Mouse (Mus musculus): ENCODE data around the gene Zfp282. TPM values are rescaled to one million over a fixed set of nuclear protein-coding genes. Genes with fewer than 3 reads are reported as not detected.
A peak's percentile ranks its signal among the peaks of the same experiment; 100 is the strongest.

Gene Zfp282
- polyA plus RNA-seq, 1 experiment from 2014 or later = 19.8 TPM

DNA sequence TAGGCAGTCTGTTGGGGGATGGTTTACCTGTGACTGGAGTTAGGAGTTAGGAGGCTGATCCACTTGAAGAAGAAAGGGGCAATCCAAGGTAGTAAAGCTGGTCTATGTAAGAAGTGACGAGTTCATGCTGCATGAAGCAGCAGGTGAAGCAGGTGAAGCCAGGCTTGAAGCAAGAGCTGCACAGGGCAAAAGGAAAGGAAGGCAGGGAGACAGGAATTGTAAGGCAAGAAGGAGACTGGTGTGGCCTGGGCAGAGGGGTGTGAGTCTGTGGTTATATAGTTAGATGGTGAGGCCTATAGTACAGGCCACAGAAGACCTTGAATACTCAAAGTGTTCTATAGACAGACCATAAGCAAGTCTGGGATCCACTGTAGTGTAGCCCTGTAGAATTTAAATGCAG, 32.0 kb downstream of the Zfp282 start:
- peaks cover 8% of the 10 kb centered on the region for H3K4me1 ChIP-seq (replicated peaks)
- peaks cover 16% of the 10 kb centered on the region for H3K27me3 ChIP-seq (ENCODE audit: insufficient read depth, poor library complexity, severe bottlenecking)
- DNase-seq (ENCODE audit: low spot score) = no peak
- H3K4me3 ChIP-seq = no peak overlapping the region
- WGBS = 91% methylated on average over 1 of the region's 1 CpGs
- peaks cover 48% of the 10 kb centered on the region for H3K36me3 ChIP-seq
- H3K27ac ChIP-seq = no peak overlapping the region
- no peaks in the 10 kb centered on the region for H3K9me3 ChIP-seq

DNA sequence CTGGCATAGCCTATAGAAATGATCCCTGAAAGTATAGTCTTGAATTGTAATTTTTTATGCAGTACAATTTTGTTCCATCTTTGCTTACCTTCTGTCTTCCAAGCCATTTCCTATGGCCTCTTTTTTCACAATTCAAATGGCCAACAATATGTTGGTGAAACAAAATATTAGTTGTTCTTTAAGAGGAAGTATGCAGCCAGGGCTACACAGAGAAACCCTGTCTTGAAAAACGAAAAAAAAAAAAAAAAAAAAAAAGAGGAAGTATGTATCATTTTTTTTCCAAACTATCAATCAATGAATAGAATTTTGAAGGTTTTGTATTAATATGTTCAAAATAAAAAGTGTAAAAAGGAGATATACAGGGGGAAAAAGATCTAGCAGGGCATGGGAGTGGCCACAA, 34.6 kb downstream of the Zfp282 start:
- 65% methylated on average over 1 of the region's 1 CpGs for WGBS
- H3K9me3 ChIP-seq = no peaks in the 10 kb centered on the region

DNA sequence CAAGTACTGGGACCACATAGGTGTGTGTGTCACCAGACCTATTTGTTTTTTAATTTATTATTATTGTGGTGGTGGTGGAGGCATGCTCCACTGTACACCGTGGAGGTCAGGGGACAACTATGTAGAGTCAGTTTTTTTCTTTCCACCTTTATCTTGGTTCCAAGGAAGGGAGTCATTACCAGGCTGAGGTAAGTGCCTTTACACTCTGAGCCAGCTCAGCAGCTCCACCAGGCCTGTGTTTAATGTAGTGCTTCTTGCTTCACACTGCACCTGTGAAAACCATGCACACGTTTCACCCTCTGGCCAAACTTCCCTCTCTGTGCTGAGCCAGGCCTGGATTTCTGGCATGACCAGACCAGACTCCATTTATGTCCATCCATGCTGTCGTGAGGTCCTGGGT, 36.0 kb downstream of the Zfp282 start:
- Histone ChIP-seq H3K4me1 (replicated peaks) (no peaks in the 10 kb centered on the region), H3K9me3 (no peaks in the 10 kb centered on the region), H3K4me3 (no peak overlapping the region), H3K36me3 (peaks cover 8% of the 10 kb centered on the region), H3K27ac (no peak overlapping the region), H3K27me3 (ENCODE audit: insufficient read depth, poor library complexity, severe bottlenecking) (no peaks in the 10 kb centered on the region)
- DNase-seq (ENCODE audit: low spot score) = no peak
- 68% methylated on average over 3 of the region's 3 CpGs for WGBS

More for the DNA sequence above, 34.6 kb downstream of the Zfp282 start:
- peaks cover 22% of the 10 kb centered on the region for H3K36me3 ChIP-seq
- H3K4me1 ChIP-seq (replicated peaks) = no peaks in the 10 kb centered on the region
- H3K27me3 ChIP-seq (ENCODE audit: insufficient read depth, poor library complexity, severe bottlenecking) = no peaks in the 10 kb centered on the region
- no peak overlapping the region for H3K27ac ChIP-seq
- H3K4me3 ChIP-seq = no peak overlapping the region
- no peak for DNase-seq (ENCODE audit: low spot score)

DNA sequence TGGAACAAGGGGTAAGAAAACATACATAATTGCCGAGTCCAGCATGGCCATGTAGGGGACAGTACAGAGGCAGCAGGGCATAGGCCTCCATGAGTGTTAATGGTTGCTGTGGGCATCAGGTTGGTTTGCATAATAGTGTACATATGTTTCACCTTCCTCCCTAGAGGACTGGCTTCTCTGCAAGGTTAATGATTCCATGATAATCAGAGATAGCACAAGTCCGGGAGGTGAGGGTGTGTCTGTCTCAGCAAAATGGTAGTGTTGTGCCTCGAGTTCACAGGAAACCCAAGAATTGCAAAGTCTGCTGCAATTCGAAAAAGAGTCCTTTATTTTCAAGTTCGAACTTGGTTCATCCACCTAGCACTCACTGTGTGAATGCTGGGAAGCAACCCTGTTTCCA, 40.0 kb downstream of the Zfp282 start:
- Histone ChIP-seq H3K27me3 (ENCODE audit: insufficient read depth, poor library complexity, severe bottlenecking) (no peaks in the 10 kb centered on the region), H3K36me3 (no peaks in the 10 kb centered on the region), H3K4me3 (no peak overlapping the region), H3K9me3 (no peaks in the 10 kb centered on the region), H3K27ac (no peak overlapping the region), H3K4me1 (replicated peaks) (peaks cover 9% of the 10 kb centered on the region)
- WGBS = 81% methylated on average over 5 of the region's 5 CpGs
- DNase-seq (ENCODE audit: low spot score) = no peak

DNA sequence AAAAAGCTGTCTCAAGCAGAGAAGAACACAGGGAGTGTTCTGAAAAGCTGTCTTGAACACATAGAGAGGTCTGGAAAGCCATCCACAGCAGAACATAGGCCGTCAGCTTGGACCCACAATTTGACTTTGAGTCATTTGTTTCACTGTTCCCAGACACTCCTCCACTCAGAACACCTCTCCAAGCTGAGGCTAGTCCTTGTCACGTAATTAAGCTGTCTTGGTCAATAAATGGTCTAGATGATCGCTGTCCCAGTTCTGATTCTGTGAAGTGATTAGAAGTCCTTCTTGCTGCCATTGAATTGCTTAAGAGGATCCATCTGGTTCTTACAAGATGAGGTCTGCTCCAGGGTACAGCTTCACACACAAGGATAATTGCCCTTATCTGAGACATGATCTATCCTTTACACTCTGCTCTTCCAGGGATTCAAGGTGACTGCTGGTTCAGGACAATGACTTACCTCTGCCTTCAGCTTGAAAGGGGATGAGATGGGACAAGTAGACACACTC, 41.8 kb downstream of the Zfp282 start:
- no peak overlapping the region for H3K4me3 ChIP-seq
- 0 out of 2 replicates have a peak, but pooled peaks cover 2% of the 10 kb centered on the region for H3K36me3 ChIP-seq
- H3K9me3 ChIP-seq = no peaks in the 10 kb centered on the region
- WGBS = 82% methylated on average over 3 of the region's 3 CpGs
- no peak overlapping the region for H3K27ac ChIP-seq
- no peaks in the 10 kb centered on the region for H3K27me3 ChIP-seq (ENCODE audit: insufficient read depth, poor library complexity, severe bottlenecking)
- no peak for DNase-seq (ENCODE audit: low spot score)
- peaks cover 11% of the 10 kb centered on the region for H3K4me1 ChIP-seq (replicated peaks)

DNA sequence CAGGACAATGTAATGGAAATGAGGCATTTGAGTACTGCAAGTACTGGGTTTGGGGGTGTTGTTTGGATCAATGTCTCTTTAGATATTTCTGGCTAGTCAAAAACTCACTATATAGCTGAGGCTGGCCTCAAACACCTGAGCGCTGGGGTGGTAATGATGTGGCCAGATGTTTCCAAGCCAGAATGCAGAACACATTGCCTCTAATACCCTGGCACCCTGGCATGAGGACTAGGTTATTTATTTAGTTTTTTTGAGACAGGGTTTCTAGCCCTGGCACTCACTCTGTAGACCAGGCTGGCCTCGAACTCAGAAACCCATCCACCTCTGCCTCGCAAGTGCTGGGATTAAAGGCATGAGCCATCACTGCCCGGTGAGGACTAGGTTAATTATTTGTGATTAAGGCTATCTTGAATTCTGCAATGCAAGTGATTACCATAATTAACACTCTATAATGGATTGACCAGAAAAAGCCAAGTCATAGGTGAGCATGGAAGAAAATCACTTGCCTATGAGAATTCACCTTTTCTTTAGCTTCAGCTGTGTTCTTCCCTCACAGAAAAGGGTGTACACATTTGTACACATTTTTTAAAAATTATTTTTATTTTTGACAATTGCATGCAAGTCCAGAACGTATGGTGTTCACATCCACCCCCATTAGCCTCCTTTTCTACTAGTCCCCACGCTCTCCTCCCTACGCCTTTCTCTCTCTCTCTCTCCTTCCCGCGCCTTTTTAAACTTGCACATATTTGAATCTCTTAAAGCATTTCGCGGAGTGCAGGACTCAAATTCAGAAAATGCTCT, 42.8 kb downstream of the Zfp282 start:
- H3K4me1 ChIP-seq (replicated peaks) = peaks cover 11% of the 10 kb centered on the region
- no peak for DNase-seq (ENCODE audit: low spot score)

DNA sequence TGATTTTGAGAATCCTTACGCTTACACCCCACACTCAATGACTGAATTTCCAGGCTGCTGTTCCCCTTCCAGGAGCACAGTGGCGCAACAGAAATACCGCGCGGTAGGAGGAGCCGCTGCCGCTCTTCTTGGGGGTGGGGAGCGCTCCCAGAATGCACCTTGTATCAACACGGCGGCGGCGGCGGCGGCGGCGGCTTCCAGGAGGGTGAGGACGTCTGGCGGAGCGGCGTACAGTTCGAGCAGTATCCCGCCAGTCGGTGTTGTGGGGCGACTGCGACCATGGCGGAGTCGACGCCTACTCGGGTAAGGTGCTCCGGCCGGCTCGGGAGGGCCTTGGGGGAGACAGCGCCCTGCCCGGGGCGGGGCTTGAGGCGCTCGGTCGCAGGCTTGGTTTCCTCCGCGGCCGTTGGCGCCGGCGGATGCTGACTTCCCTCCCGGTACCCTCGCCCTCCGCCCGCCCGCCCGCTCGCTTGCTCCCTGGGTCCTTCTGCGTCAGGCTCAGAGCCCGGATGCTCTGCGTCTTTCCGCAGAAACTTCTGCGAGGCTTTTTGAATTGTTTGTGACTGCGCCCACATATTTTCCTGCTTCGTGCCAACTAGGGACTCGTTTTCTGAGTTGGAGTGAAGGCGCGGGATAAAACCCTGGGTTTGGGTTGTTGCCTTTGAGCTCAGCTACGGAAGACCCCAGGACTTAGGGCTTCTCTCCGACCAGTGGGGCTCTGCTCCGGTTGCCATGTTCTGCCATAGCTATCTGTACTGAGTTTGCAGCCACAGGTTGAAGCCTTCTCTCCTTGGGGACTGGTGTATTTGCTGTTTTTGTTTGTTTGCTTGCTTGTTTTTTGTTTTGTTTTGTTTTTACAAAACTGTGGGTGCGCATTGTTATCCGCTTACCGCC, 43.7 kb downstream of the Zfp282 start, which contains the start of gene Zfp212:
Zfp212 (plus strand) TSS at position 30 of the 894 bp plus-strand sequence.
- Histone ChIP-seq H3K4me3 (peak within 1 kb of the TSS; percentile 85), H3K27me3 (ENCODE audit: insufficient read depth, poor library complexity, severe bottlenecking) (no peaks in the 10 kb centered on the region), H3K4me1 (replicated peaks) (peaks cover 11% of the 10 kb centered on the region), H3K27ac (peak within 1 kb of the TSS; percentile 97), H3K36me3 (0 out of 2 replicates have a peak, but pooled peaks cover 2% of the 10 kb centered on the region), H3K9me3 (no peaks in the 10 kb centered on the region)
- DNase-seq (ENCODE audit: low spot score) = peak; percentile 91
- WGBS = under 1% methylated on average over 67 of the region's 67 CpGs

More for the DNA sequence above, 42.8 kb downstream of the Zfp282 start:
- peak overlapping the region; percentile 85 for H3K4me3 ChIP-seq
- WGBS = 30% methylated on average over 11 of the region's 11 CpGs
- H3K36me3 ChIP-seq = 0 out of 2 replicates have a peak, but pooled peaks cover 2% of the 10 kb centered on the region
- H3K27me3 ChIP-seq (ENCODE audit: insufficient read depth, poor library complexity, severe bottlenecking) = no peaks in the 10 kb centered on the region
- no peaks in the 10 kb centered on the region for H3K9me3 ChIP-seq
- peak overlapping the region; percentile 97 for H3K27ac ChIP-seq

DNA sequence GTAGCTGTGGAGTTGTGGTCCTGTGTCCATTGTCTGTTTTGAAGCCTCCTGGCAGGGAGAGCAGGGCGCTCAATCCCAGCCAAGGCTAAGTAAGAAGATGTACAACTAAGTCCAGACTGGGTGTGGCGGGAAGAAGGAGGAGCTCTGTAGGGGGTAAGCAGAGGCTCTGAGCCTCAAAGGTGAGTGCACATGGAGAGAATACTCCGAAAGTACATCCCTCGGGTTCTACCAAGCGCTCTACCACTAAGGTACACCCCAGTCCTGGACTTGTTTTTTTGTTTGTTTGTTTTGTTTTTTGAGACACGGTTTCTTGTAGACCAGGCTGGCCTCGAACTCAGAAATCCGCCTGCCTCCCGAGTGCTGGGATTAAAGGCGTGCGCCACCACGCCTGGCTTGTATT, 65.5 kb downstream of the Zfp282 start:
- Histone ChIP-seq H3K4me1 (replicated peaks) (peaks cover 16% of the 10 kb centered on the region), H3K27ac (peak overlapping the region; percentile 91; the same call in 1 of the 2 replicates), H3K9me3 (peaks cover 3% of the 10 kb centered on the region; the same call in 1 of the 2 replicates), H3K27me3 (ENCODE audit: insufficient read depth, poor library complexity, severe bottlenecking) (no peaks in the 10 kb centered on the region; the same call in 1 of the 2 replicates), H3K4me3 (peak overlapping the region; percentile 58), H3K36me3 (peaks cover 20% of the 10 kb centered on the region)
- WGBS = 50% methylated on average over 12 of the region's 12 CpGs
- peak; percentile 11 for DNase-seq (ENCODE audit: low spot score)

DNA sequence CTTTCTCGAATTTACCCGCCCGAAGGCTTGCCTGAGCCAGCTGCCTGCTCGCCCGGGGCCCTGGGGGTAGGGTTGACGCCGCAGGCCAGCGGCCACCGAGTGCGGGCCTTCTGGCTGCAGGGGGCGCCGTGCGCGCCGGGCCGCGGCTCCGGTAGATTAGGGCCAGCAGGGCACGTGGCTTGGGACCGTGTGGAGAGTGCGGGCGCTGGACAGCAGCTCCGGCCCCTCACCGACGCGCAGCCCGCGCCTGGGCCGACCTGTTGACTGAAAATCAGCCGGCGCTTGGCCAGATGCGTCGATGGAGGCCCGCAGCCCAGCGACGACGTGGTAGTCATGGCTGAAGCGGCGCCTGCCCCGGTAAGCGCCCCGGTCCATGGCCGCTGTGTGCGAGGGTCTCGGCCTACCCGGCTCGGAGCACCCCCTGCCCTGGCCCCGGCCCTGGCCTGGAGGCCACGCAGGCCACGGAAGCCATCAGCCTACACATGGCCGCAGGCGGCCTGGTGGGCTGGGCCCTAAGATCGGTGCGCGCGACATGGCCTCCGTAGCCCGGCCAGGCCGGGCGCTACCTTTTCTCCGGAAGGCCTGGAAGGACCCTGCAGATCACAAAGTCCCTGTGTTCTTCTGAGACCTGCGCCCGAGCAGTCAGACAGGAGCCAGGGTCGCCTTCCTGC, 66.2 kb downstream of the Zfp282 start:
- Histone ChIP-seq H3K36me3 (peaks cover 20% of the 10 kb centered on the region), H3K9me3 (peaks cover 3% of the 10 kb centered on the region; the same call in 1 of the 2 replicates), H3K27me3 (ENCODE audit: insufficient read depth, poor library complexity, severe bottlenecking) (no peaks in the 10 kb centered on the region; the same call in 1 of the 2 replicates), H3K4me3 (peak overlapping the region; percentile 58), H3K4me1 (replicated peaks) (peaks cover 16% of the 10 kb centered on the region), H3K27ac (peak overlapping the region; percentile 91)
- DNase-seq (ENCODE audit: low spot score) = peak; percentile 84
- WGBS = 12% methylated on average over 64 of the region's 64 CpGs

DNA sequence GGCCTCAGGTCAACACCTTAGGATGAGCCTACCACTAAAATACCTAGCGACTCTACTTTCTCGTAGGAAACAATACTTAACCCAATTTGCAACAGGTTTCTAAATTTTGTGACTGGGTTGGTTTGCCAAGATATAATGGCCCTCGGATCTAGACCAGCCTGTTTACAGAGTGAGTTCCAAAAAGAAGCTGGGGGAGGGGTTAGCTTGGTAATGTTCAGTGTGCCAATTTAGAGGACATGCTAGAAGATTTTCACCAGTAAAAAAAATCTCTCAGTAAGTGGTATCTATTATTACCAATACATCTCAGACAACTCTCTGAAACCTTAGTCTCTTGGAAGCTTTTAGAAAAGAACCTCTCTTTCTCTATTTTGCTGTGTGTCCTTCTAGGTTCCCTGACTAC, 66.7 kb downstream of the Zfp282 start:
- Histone ChIP-seq H3K4me1 (replicated peaks) (peaks cover 16% of the 10 kb centered on the region), H3K4me3 (peak overlapping the region; percentile 58), H3K36me3 (peaks cover 20% of the 10 kb centered on the region), H3K27me3 (ENCODE audit: insufficient read depth, poor library complexity, severe bottlenecking) (no peaks in the 10 kb centered on the region; the same call in 1 of the 2 replicates), H3K27ac (peak overlapping the region; percentile 91), H3K9me3 (peaks cover 3% of the 10 kb centered on the region; the same call in 1 of the 2 replicates)
- DNase-seq (ENCODE audit: low spot score) = no peak
- 84% methylated on average over 3 of the region's 3 CpGs for WGBS

DNA sequence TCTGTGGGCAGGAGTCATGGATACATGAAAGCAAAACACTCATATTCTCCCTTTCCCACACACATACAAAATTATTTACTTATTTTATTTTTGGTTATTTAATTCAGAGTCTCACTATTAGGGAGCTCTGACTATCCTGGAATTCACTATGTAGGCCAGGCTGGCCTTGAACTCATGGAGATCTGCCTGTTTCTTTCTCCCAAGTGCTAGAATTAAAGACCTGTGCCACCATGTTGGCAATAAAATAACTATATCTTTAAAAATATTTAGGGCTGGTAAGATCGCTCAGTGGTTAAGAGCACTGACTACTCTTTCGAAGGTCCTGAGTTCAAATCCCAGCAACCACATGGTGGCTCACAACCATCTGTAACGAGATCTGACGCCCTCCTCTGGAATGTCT, 70.4 kb downstream of the Zfp282 start:
- H3K27ac ChIP-seq = no peak overlapping the region
- peaks cover 29% of the 10 kb centered on the region for H3K36me3 ChIP-seq
- no peak for DNase-seq (ENCODE audit: low spot score)
- H3K27me3 ChIP-seq (ENCODE audit: insufficient read depth, poor library complexity, severe bottlenecking) = peaks cover 8% of the 10 kb centered on the region; the same call in 1 of the 2 replicates
- H3K4me1 ChIP-seq (replicated peaks) = peaks cover 15% of the 10 kb centered on the region
- peaks cover 3% of the 10 kb centered on the region; the same call in 1 of the 2 replicates for H3K9me3 ChIP-seq
- H3K4me3 ChIP-seq = no peak overlapping the region
- 93% methylated on average over 4 of the region's 4 CpGs for WGBS

DNA sequence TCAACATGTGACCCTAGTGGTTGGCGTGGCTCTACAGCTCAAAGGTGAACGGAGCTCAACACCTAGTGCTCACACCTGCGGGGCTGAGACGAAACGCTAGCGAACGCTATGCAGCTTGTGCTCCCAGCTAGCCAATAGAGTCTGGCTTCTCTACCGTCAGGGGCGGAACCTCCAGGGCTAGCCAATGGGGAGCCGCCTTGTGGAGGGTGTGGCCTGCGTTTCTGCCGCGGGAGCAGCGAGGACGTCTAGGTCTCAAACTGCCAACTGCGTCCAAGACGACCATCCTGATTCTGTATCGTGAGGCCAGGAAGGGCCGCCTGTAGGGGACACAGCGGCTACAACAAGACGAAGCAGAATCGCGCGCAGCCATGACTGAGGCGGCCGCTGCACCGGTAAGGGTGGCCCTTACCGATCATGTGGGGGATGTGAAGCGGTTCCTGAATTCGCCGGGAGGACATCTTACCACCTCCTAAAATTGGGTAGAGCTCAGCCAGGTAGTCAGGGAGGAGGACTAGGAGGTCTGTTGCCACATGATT, 76.3 kb downstream of the Zfp282 start, which contains the start of gene Zfp956:
Zfp956 (plus strand) TSS at position 200 of the 536 bp plus-strand sequence.
- WGBS = under 1% methylated on average over 31 of the region's 31 CpGs
- peak within 1 kb of the TSS; percentile 82 for H3K27ac ChIP-seq
- peak; percentile 95 for DNase-seq (ENCODE audit: low spot score)
- peaks cover 15% of the 10 kb centered on the region for H3K4me1 ChIP-seq (replicated peaks)
- peak within 1 kb of the TSS; percentile 65 for H3K4me3 ChIP-seq
- peaks cover 8% of the 10 kb centered on the region; the same call in 1 of the 2 replicates for H3K27me3 ChIP-seq (ENCODE audit: insufficient read depth, poor library complexity, severe bottlenecking)
- H3K36me3 ChIP-seq = peaks cover 25% of the 10 kb centered on the region
- H3K9me3 ChIP-seq = no peaks in the 10 kb centered on the region

Measured in hindbrain, embryonic 10.5 days (tissue).